22 mouse cellular contexts compared by ENCODE assay signal in genomic region chr16:8732450-8732849, GRCm38 (mm10). TPM values are rescaled to one million over a fixed set of nuclear protein-coding genes. Genes with fewer than 3 reads are reported as not detected.
DNase-seq lines count a peak whose midpoint lies in the region; ATAC-seq and TF ChIP-seq lines count a peak whose summit lies in the region.
"Not testable (repeated sequence)": the region's sequence is repeated elsewhere in the genome, so short reads cannot be mapped to it uniquely, and the experiment has no call there.
"Had no signal": no experiment of that assay in that cellular context is flagged by ENCODE, and none has a peak within 500 bp of the region (broad histone marks: within the 10 kb centered on the region; RNA-seq: fewer than 3 reads in every experiment).

No protein-coding gene starts in this region.

- H3K9ac ChIP-seq in CH12.LX (ENCODE audit: insufficient read depth, low read depth); ES-E14 (ENCODE audit: insufficient read depth, low read depth, low read length, poor library complexity, severe bottlenecking); liver, postnatal 0 days (replicated peaks): not testable (repeated sequence)
- peak overlapping the region; percentile 28; the same call in 1 of the 2 replicates for H3K9ac ChIP-seq in liver, embryonic 14.5 days (replicated peaks)

- 86% methylated on average over 3 of the region's 4 CpGs for WGBS in liver, embryonic 14.5 days (ENCODE audit: insufficient replicate concordance)
- 92% methylated on average over 3 of the region's 4 CpGs for WGBS in liver, postnatal 0 days (ENCODE audit: insufficient replicate concordance)

- H3K4me3 ChIP-seq in CH12.LX (replicated peaks in 1 of 3; ENCODE audit: low read depth in 2 of 3, low read length in 2 of 3, poor library complexity in 1 of 3); ES-E14 (ENCODE audit: insufficient read depth in 1 of 2, low read depth in 1 of 2, low read length in 2 of 2, poor library complexity in 1 of 2, severe bottlenecking in 1 of 2); layer of hippocampus, adult 2 months; liver, embryonic 14.5 days (ENCODE audit: insufficient read depth in 1 of 2, low read depth in 2 of 2, low read length in 2 of 2); liver, postnatal 0 days (ENCODE audit: low read depth, low read length): not testable (repeated sequence)

- H3K4me2 ChIP-seq in CH12.LX (ENCODE audit: insufficient read depth, low read depth, poor library complexity, severe bottlenecking); liver, postnatal 0 days (ENCODE audit: low read depth, low read length): not testable (repeated sequence)
- peak overlapping the region; percentile 24; the same call in 1 of the 2 replicates for H3K4me2 ChIP-seq in liver, embryonic 14.5 days (ENCODE audit: low read depth)

- H3K4me1 ChIP-seq in CH12.LX (ENCODE audit: control insufficient read depth in 1 of 2, insufficient read depth in 2 of 2) (peaks cover 33 to 80% of the 10 kb centered on the region in 2 experiments), ES-E14 (ENCODE audit: control insufficient read depth in 2 of 2, insufficient read depth in 2 of 2, low read length in 2 of 2, poor library complexity in 1 of 2) (peaks cover 12 to 31% of the 10 kb centered on the region in 2 experiments; a peak in 3 of 4 replicates)
- H3K4me1 ChIP-seq in liver, embryonic 14.5 days (replicated peaks; ENCODE audit: control insufficient read depth in 2 of 2, insufficient read depth in 2 of 2, low read length in 1 of 2): peaks cover 58 to 66% of the 10 kb centered on the region in 2 experiments
- peaks cover 66% of the 10 kb centered on the region for H3K4me1 ChIP-seq in liver, postnatal 0 days (ENCODE audit: insufficient read depth)

- not testable (repeated sequence) for TF ChIP-seq EP300 in CH12.LX (IDR thresholded peaks at IDR 0.05; ENCODE audit: low read length); liver, embryonic 14.5 days (IDR thresholded peaks at IDR 0.05; ENCODE audit: low read depth); liver, postnatal 0 days (IDR thresholded peaks at IDR 0.05; ENCODE audit: low read depth)

- H3K36me3 ChIP-seq in CH12.LX (replicated peaks in 1 of 2; ENCODE audit: control insufficient read depth in 1 of 2, insufficient read depth in 1 of 2, low read length in 1 of 2): peaks cover 11 to 70% of the 10 kb centered on the region in 2 experiments
- H3K36me3 ChIP-seq in ES-E14 (ENCODE audit: control insufficient read depth, insufficient read depth, low read length, poor library complexity, severe bottlenecking): peaks cover 28% of the 10 kb centered on the region
- peaks cover 26% of the 10 kb centered on the region for H3K36me3 ChIP-seq in liver, embryonic 14.5 days (replicated peaks; ENCODE audit: control insufficient read depth, insufficient read depth, low read depth)
- H3K36me3 ChIP-seq in liver, postnatal 0 days (replicated peaks; ENCODE audit: insufficient read depth, low read length): peaks cover 14% of the 10 kb centered on the region; the same call in 1 of the 2 replicates

- H3K9me3 ChIP-seq in CH12.LX (replicated peaks; ENCODE audit: low read length); ES-E14 (ENCODE audit: control insufficient read depth, insufficient read depth, low read depth, low read length); liver, embryonic 14.5 days (ENCODE audit: control insufficient read depth, low read length); liver, postnatal 0 days (ENCODE audit: low read length): not testable (repeated sequence)

- H3K27ac ChIP-seq in CH12.LX (ENCODE audit: insufficient read depth, low read depth); ES-E14 (ENCODE audit: insufficient read depth, low read depth, low read length, poor library complexity, severe bottlenecking); layer of hippocampus, adult 2 months; liver, embryonic 14.5 days; liver, postnatal 0 days (ENCODE audit: low read depth): not testable (repeated sequence)

- ATAC-seq in liver, embryonic 14.5 days (ENCODE audit: insufficient read depth); liver, postnatal 0 days: not testable (repeated sequence)

- peaks cover 98% of the 10 kb centered on the region for H3K79me2 ChIP-seq in CH12.LX (replicated peaks; ENCODE audit: control insufficient read depth, extremely low read depth, insufficient read depth, poor library complexity, severe bottlenecking)

- H3K27me3 ChIP-seq in CH12.LX (replicated peaks); liver, embryonic 14.5 days (ENCODE audit: control insufficient read depth, insufficient read depth, low read length); liver, postnatal 0 days (ENCODE audit: insufficient read depth, low read length): not testable (repeated sequence)

- 0 out of 4 replicates have a peak, but pooled peaks of 1 of the 2 experiments have one; percentile 7 for TF ChIP-seq CTCF in CH12.LX (conservative IDR thresholded peaks at IDR 0.05 in 1 of 2, IDR thresholded peaks at IDR 0.05 in 1 of 2; ENCODE audit: low read depth in 2 of 2, low read length in 2 of 2)
- TF ChIP-seq CTCF in layer of hippocampus, adult 2 months (conservative IDR thresholded peaks at IDR 0.05): 0 out of 2 replicates have a peak, but pooled peaks have one; percentile 7
- not testable (repeated sequence) for TF ChIP-seq CTCF in liver, embryonic 14.5 days (IDR thresholded peaks at IDR 0.05; ENCODE audit: low read depth)
- 0 out of 2 replicates have a peak, but pooled peaks have one; percentile 1 for TF ChIP-seq CTCF in liver, postnatal 0 days (IDR thresholded peaks at IDR 0.05; ENCODE audit: low read depth)

- not testable (repeated sequence) for TF ChIP-seq RAD21 in CH12.LX (IDR thresholded peaks at IDR 0.05; ENCODE audit: low read depth, low read length)

- DNase-seq in CH12.LX (ENCODE audit: extremely low read depth); ES-E14 (ENCODE audit: low read depth, low spot score); layer of hippocampus, adult 2 months (ENCODE audit: low spot score in 2 of 2); liver, embryonic 14.5 days (ENCODE audit: low read depth in 3 of 3, low spot score in 3 of 3); liver, postnatal 0 days: not testable (repeated sequence)
- peak; percentile 14 for DNase-seq in naive thymus-derived CD4-positive, alpha-beta T cell, adult 2 months (ENCODE audit: low read depth)

- in situ Hi-C loops in CH12.LX (cut with MboI; ENCODE audit: low pct_ligation_motif_present, low pct_unique_long_range_greater_than_20kb, low sequenced_read_pairs); ES-E14 (cut with MboI; ENCODE audit: low sequenced_read_pairs in 2 of 2, unreplicated experiment in 2 of 2): not testable (repeated sequence)

- dilution Hi-C loops in CH12.LX (cut with MboI; ENCODE audit: extremely low pct_ligation_motif_present, extremely low pct_unique_long_range_greater_than_20kb, low sequenced_read_pairs): not testable (repeated sequence)

- not testable (repeated sequence) for TF ChIP-seq POLR2A in CH12.LX (IDR thresholded peaks at IDR 0.05; ENCODE audit: low read depth, low read length)

TF ChIP-seq in CH12.LX, 34 proteins besides CTCF, POLR2A, EP300 and RAD21:
- 0 out of 2 replicates have a peak, but pooled peaks have one; percentile 28 for TF ChIP-seq ZNF384 (IDR thresholded peaks at IDR 0.05; ENCODE audit: low read depth, low read length)

TF ChIP-seq in ES-E14, 5 proteins besides CTCF, POLR2A, EP300 and RAD21:
- peak; percentile 54; the same call in 1 of the 2 replicates for TF ChIP-seq ZNF384 (IDR thresholded peaks at IDR 0.05; ENCODE audit: low read depth, low read length)

RNA-seq across cellular contexts. Expression of gene Gm5767, which starts 51.9 kb away (rescaled TPM):
- total RNA-seq in CH12.LX (2012; rRNA removed) (not detected in 2 replicates), CH12.LX (2014; rRNA removed) (not detected in 2 replicates), ES-E14 (2012; rRNA removed) (not detected in 2 replicates)
- polyA plus RNA-seq in CH12.LX (2012; ENCODE audit: insufficient read length, low read depth): not detected in 2 replicates
- total RNA-seq in layer of hippocampus, adult 2 months (2021): not detected
- polyA plus RNA-seq in liver, embryonic 14.5 days (2012; rRNA removed): 0.07 TPM in 1 of 2 replicates, not detected in the other
- not detected in 2 replicates for polyA plus RNA-seq in liver, embryonic 14.5 days (2014; fragmentation: Nextera tagmentation; extraction: Ambion mirVana)
- polyA plus RNA-seq in liver, postnatal 0 days (2015; fragmentation: Nextera tagmentation; extraction: Ambion mirVana): 0.43 TPM in 1 of 2 replicates, not detected in the other
- total RNA-seq: adrenal gland, adult 18-20 months; adrenal gland, adult 8-10 months; adrenal gland, postnatal 14 days; adrenal gland, postnatal 36 days; forebrain, postnatal 0 days had no signal
- polyA plus RNA-seq: activated CD4-positive, CD25-positive, alpha-beta regulatory T cell, adult 4 months; CD4-positive, CD25-positive, alpha-beta regulatory T cell, adult 4 months; cerebellum, adult 2 months; cortical plate, adult 2 months; embryonic facial prominence, embryonic 10.5 days; embryonic facial prominence, embryonic 12.5 days; embryonic facial prominence, embryonic 14.5 days; forebrain, embryonic 11.5 days; forebrain, embryonic 13.5 days; forebrain, embryonic 15.5 days; forebrain, postnatal 0 days; Patski had no signal

RNA-seq across cellular contexts. Expression of gene Usp7, which starts 59.7 kb away (rescaled TPM):
- total RNA-seq in CH12.LX (2012; rRNA removed): 113 and 140 TPM in 2 replicates
- 143 and 169 TPM in 2 replicates for total RNA-seq in CH12.LX (2014; rRNA removed)
- polyA plus RNA-seq in CH12.LX (2012; ENCODE audit: insufficient read length, low read depth): 156 and 169 TPM in 2 replicates
- total RNA-seq in ES-E14 (2012; rRNA removed): 242 and 291 TPM in 2 replicates
- 100 to 1,000 TPM; 163 to 168 TPM for total RNA-seq in layer of hippocampus, adult 2 months (2021)
- 37.6 and 57.5 TPM in 2 replicates for polyA plus RNA-seq in liver, embryonic 14.5 days (2012; rRNA removed)
- polyA plus RNA-seq in liver, embryonic 14.5 days (2014; fragmentation: Nextera tagmentation; extraction: Ambion mirVana): 35.5 and 41.9 TPM in 2 replicates
- polyA plus RNA-seq in liver, postnatal 0 days (2015; fragmentation: Nextera tagmentation; extraction: Ambion mirVana): 15.8 and 17.7 TPM in 2 replicates
